Mouse (Mus musculus): ENCODE results near the gene Efcab5. TPM values are rescaled to one million over a fixed set of nuclear protein-coding genes. Genes with fewer than 3 reads are reported as not detected.

Efcab5 gene
- polyA plus RNA-seq, 1 experiment from 2014 or later, result 1.0 TPM

DNA sequence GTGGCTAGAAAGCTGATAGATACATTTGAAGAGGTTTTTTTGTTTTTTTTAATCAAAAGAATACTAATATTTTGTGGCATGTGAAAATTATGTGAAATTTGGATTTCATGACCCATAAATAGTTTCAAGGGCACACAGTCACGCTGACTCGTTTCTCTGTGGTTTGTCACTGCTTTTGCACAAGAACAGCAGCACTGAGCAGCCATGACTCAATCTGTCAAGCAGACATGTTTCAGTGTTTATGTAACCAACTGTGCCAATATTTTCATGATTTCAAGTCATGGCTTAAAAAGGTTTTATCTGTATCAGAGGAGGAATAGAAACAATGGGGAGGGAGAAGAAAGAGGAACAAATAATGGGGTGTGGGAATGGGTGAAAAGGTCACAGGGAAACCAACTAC, 3.8 kb downstream of the Efcab5 start:
- Histone ChIP-seq H3K9me3 (ENCODE audit: control insufficient read depth, low read length) (no peaks in the 10 kb centered on the region), H3K4me2 (ENCODE audit: low read depth, low read length, severe bottlenecking) (no peak overlapping the region), H3K36me3 (ENCODE audit: control insufficient read depth, insufficient read depth, low read length) (no peaks in the 10 kb centered on the region), H3K4me3 (ENCODE audit: low read depth, low read length) (no peak overlapping the region), H3K27ac (ENCODE audit: low read depth, low read length) (no peak overlapping the region), H3K4me1 (replicated peaks; ENCODE audit: control insufficient read depth, insufficient read depth, low read length) (no peaks in the 10 kb centered on the region), H3K9ac (ENCODE audit: low read length) (no peak overlapping the region), H3K27me3 (ENCODE audit: control insufficient read depth, insufficient read depth, low read length) (no peaks in the 10 kb centered on the region)
- WGBS, result 84% methylated on average over 2 of the region's 2 CpGs
- no peak for ATAC-seq (replicated peaks; ENCODE audit: low FRiP score)
- no peak for DNase-seq (ENCODE audit: low spot score)

DNA sequence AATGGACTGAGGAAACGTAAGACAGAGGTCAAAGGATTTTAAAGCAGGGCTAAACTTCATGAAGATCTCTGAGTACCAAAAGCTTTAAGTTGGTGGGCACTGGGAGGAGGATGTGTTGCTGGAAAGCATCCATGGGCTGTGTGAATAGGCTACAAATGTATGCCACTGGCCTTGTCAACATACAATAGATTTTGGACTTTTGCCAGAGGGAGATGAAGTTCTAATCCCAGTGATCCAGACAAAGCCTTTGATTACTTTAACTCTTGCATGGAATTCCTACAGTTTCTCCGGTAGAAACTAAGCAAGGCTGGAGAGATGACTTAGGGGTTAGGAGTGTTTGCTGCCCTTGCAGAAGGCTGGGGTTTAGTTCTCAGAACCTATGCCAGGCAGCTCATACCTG, 6.2 kb downstream of the Efcab5 start:
- ATAC-seq (replicated peaks; ENCODE audit: low FRiP score), result no peak
- Histone ChIP-seq H3K36me3 (ENCODE audit: control insufficient read depth, insufficient read depth, low read length) (no peaks in the 10 kb centered on the region), H3K4me2 (ENCODE audit: low read depth, low read length, severe bottlenecking) (no peak overlapping the region), H3K9me3 (ENCODE audit: control insufficient read depth, low read length) (no peaks in the 10 kb centered on the region), H3K4me3 (ENCODE audit: low read depth, low read length) (no peak overlapping the region), H3K27ac (ENCODE audit: low read depth, low read length) (no peak overlapping the region), H3K9ac (ENCODE audit: low read length) (no peak overlapping the region), H3K27me3 (ENCODE audit: control insufficient read depth, insufficient read depth, low read length) (no peaks in the 10 kb centered on the region), H3K4me1 (replicated peaks; ENCODE audit: control insufficient read depth, insufficient read depth, low read length) (no peaks in the 10 kb centered on the region)
- no peak for DNase-seq (ENCODE audit: low spot score)
- 38% methylated on average over 2 of the region's 2 CpGs for WGBS

DNA sequence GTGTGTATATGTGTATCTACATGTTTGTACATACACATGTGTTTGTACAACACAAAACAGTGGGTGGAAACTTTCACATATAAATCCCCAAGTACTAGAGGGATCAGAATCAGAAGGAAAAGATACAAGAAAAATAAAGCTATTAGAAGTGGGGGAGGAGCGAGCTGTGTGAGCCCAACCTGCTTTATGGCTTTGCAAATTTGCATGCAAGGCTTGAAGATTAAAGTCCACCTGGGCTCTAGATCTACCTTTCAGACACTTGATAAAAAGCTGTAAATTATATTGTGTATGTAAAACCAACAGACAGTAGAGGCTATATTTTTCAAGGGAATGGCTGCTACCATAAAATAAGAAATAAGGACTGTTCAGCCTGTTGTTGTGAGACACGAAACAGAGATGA, 6.7 kb downstream of the Efcab5 start:
- ATAC-seq (replicated peaks; ENCODE audit: low FRiP score) (no peak), DNase-seq (ENCODE audit: low spot score) (no peak)
- H3K9ac ChIP-seq (ENCODE audit: low read length), result no peak overlapping the region
- no peak overlapping the region for H3K4me3 ChIP-seq (ENCODE audit: low read depth, low read length)
- no peaks in the 10 kb centered on the region for H3K27me3 ChIP-seq (ENCODE audit: control insufficient read depth, insufficient read depth, low read length)
- H3K4me2 ChIP-seq (ENCODE audit: low read depth, low read length, severe bottlenecking), result no peak overlapping the region
- H3K9me3 ChIP-seq (ENCODE audit: control insufficient read depth, low read length), result no peaks in the 10 kb centered on the region
- 87% methylated on average over 2 of the region's 2 CpGs for WGBS
- no peaks in the 10 kb centered on the region for H3K36me3 ChIP-seq (ENCODE audit: control insufficient read depth, insufficient read depth, low read length)
- no peaks in the 10 kb centered on the region for H3K4me1 ChIP-seq (replicated peaks; ENCODE audit: control insufficient read depth, insufficient read depth, low read length)
- no peak overlapping the region for H3K27ac ChIP-seq (ENCODE audit: low read depth, low read length)

DNA sequence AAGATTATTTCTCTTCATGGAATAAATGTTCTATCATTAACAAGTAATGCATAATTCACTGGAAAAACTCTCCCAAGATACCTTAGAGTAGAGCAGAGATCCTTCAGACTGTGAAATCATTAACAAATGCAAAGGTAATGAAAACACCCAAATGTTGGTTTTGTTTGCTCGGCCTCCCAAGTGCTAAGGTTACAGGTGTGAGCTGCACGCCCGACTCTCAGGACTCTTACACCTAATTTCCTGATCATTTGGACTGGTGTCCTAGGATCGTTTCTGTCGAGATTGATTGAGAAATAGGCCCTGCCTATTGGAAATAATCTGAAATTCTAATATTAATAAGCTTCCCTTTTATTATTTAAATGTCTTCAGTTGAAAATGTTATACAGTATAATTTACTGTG, 7.2 kb downstream of the Efcab5 start:
- DNase-seq (ENCODE audit: low spot score) (no peak), ATAC-seq (replicated peaks; ENCODE audit: low FRiP score) (no peak)
- WGBS, result 85% methylated on average over 5 of the region's 5 CpGs

DNA sequence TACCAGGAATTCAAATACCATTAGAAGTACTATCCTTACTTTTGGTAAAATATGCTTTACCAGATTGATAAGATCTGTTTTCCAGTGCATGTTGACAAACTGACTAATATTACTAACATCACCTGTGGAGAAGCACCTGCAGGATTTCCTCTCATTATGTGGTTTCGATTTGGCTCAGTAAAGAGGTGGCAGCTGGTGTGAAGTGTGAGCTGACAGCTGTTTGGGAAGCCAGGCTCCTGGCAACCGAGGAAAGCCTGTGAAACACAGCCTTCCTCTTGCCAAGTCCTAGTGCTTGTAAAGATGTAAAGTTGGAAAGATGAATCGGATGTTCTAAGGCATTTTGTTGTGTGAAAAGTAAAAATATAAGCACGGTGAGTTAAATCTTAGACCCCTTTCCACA, 7.9 kb downstream of the Efcab5 start:
- 72% methylated on average over 4 of the region's 4 CpGs for WGBS

More for the DNA sequence above, 7.2 kb downstream of the Efcab5 start:
- no peaks in the 10 kb centered on the region for H3K9me3 ChIP-seq (ENCODE audit: control insufficient read depth, low read length)
- no peaks in the 10 kb centered on the region for H3K27me3 ChIP-seq (ENCODE audit: control insufficient read depth, insufficient read depth, low read length)
- H3K27ac ChIP-seq (ENCODE audit: low read depth, low read length), result no peak overlapping the region
- no peak overlapping the region for H3K9ac ChIP-seq (ENCODE audit: low read length)
- H3K4me3 ChIP-seq (ENCODE audit: low read depth, low read length), result no peak overlapping the region
- no peaks in the 10 kb centered on the region for H3K4me1 ChIP-seq (replicated peaks; ENCODE audit: control insufficient read depth, insufficient read depth, low read length)
- H3K36me3 ChIP-seq (ENCODE audit: control insufficient read depth, insufficient read depth, low read length), result no peaks in the 10 kb centered on the region
- no peak overlapping the region for H3K4me2 ChIP-seq (ENCODE audit: low read depth, low read length, severe bottlenecking)

DNA sequence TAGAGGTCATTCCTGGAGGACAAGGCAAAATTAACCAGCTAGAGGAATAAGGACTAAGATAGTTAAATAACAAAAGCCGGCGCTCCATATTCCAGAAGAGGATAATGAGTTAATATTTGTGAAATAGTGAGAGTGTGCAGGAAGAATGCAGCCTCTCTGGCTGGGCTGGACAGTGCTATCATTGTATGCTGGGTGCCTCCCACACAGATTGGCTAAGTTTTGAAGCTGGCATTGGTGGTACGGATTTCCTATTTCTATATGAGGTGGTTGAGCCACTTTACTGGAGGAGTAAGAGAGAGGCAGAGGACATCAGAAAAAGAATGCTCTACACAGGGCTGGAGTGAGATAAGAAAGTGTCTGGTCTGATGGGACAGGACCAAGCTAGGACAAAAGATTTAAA, 9.0 kb downstream of the Efcab5 start:
- ATAC-seq (replicated peaks; ENCODE audit: low FRiP score) (no peak), DNase-seq (ENCODE audit: low spot score) (no peak)
- H3K4me2 ChIP-seq (ENCODE audit: low read depth, low read length, severe bottlenecking), result no peak overlapping the region
- no peaks in the 10 kb centered on the region for H3K9me3 ChIP-seq (ENCODE audit: control insufficient read depth, low read length)
- no peaks in the 10 kb centered on the region for H3K4me1 ChIP-seq (replicated peaks; ENCODE audit: control insufficient read depth, insufficient read depth, low read length)
- no peak overlapping the region for H3K9ac ChIP-seq (ENCODE audit: low read length)
- no peak overlapping the region for H3K27ac ChIP-seq (ENCODE audit: low read depth, low read length)
- 89% methylated on average over 3 of the region's 3 CpGs for WGBS
- no peak overlapping the region for H3K4me3 ChIP-seq (ENCODE audit: low read depth, low read length)
- no peaks in the 10 kb centered on the region for H3K27me3 ChIP-seq (ENCODE audit: control insufficient read depth, insufficient read depth, low read length)
- H3K36me3 ChIP-seq (ENCODE audit: control insufficient read depth, insufficient read depth, low read length), result no peaks in the 10 kb centered on the region

More for the DNA sequence above, 7.9 kb downstream of the Efcab5 start:
- H3K9me3 ChIP-seq (ENCODE audit: control insufficient read depth, low read length), result no peaks in the 10 kb centered on the region
- H3K27me3 ChIP-seq (ENCODE audit: control insufficient read depth, insufficient read depth, low read length), result no peaks in the 10 kb centered on the region
- H3K9ac ChIP-seq (ENCODE audit: low read length), result no peak overlapping the region
- ATAC-seq (replicated peaks; ENCODE audit: low FRiP score) (no peak), DNase-seq (ENCODE audit: low spot score) (no peak)
- no peak overlapping the region for H3K27ac ChIP-seq (ENCODE audit: low read depth, low read length)
- no peaks in the 10 kb centered on the region for H3K36me3 ChIP-seq (ENCODE audit: control insufficient read depth, insufficient read depth, low read length)
- no peaks in the 10 kb centered on the region for H3K4me1 ChIP-seq (replicated peaks; ENCODE audit: control insufficient read depth, insufficient read depth, low read length)
- H3K4me3 ChIP-seq (ENCODE audit: low read depth, low read length), result no peak overlapping the region
- H3K4me2 ChIP-seq (ENCODE audit: low read depth, low read length, severe bottlenecking), result no peak overlapping the region

DNA sequence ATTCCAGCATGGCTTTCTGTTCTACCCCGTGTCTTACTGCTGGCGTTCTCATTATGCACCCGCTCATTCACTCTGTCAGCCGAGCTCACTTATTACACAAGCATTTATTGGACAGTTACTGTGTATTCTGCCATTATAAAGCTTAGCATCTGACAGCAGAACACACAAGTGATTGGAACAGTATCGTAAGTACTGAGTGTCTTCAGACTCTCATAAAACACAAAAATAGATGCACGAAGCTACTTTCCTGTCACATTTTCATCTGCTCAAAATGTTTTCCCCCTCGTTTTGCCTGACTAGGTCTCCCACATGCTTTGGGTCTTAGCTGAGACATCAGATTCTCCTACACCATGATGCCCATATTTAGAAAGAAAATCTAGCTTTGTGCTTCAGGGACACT, 14.2 kb downstream of the Efcab5 start:
- H3K27ac ChIP-seq (ENCODE audit: low read depth, low read length), result no peak overlapping the region
- no peak for ATAC-seq (replicated peaks; ENCODE audit: low FRiP score)
- H3K36me3 ChIP-seq (ENCODE audit: control insufficient read depth, insufficient read depth, low read length), result no peaks in the 10 kb centered on the region
- no peaks in the 10 kb centered on the region for H3K27me3 ChIP-seq (ENCODE audit: control insufficient read depth, insufficient read depth, low read length)
- H3K4me1 ChIP-seq (replicated peaks; ENCODE audit: control insufficient read depth, insufficient read depth, low read length), result no peaks in the 10 kb centered on the region
- no peak for DNase-seq (ENCODE audit: low spot score)
- H3K4me2 ChIP-seq (ENCODE audit: low read depth, low read length, severe bottlenecking), result no peak overlapping the region
- no peak overlapping the region for H3K4me3 ChIP-seq (ENCODE audit: low read depth, low read length)
- H3K9ac ChIP-seq (ENCODE audit: low read length), result no peak overlapping the region
- no peaks in the 10 kb centered on the region for H3K9me3 ChIP-seq (ENCODE audit: control insufficient read depth, low read length)
- 75% methylated on average over 7 of the region's 7 CpGs for WGBS

DNA sequence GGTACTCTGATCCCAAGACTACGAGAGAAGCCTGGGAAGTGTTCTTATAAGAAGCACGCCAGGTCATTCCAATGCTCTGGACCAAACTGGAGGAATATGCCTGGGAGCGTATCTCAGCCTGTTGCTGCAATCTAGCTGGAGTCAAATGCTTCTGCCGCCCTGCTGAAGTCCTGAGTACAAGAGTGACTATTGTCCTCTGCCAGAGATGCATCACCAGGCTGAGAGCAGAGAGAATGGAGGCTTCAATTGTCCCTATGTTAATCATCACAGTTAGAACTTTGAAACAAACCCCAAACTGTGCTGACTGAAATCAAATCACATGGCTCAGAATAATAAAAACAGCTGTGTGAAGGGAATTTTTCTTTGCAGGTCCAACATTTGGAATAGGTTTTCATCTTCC, 15.0 kb downstream of the Efcab5 start:
- WGBS, result 64% methylated on average over 4 of the region's 4 CpGs
- ATAC-seq (replicated peaks; ENCODE audit: low FRiP score), result no peak

DNA sequence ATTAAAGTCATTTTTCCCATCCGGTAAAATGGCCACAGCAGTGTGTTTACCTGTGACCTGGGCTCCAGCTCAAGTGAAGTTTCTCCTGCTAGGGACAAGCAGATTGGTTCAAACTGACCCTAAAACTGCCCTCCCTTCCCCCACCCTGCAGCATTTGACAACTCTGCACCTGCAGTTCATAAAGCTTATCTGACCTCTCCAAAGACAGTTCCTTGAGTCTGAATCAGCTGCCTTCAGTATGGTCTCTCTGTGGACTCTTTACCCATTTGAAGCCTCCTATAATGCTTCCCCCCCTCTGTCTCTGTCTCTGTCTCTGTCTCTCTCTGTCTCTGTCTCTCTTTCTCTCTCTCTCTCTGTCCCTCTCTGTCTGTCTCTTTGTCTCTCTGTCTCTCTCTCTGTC, 28.0 kb downstream of the Efcab5 start:
- DNase-seq (ENCODE audit: low spot score) (no peak), ATAC-seq (replicated peaks; ENCODE audit: low FRiP score) (no peak)
- no peaks in the 10 kb centered on the region for H3K36me3 ChIP-seq (ENCODE audit: control insufficient read depth, insufficient read depth, low read length)
- H3K27me3 ChIP-seq (ENCODE audit: control insufficient read depth, insufficient read depth, low read length), result no peaks in the 10 kb centered on the region
- no peaks in the 10 kb centered on the region for H3K9me3 ChIP-seq (ENCODE audit: control insufficient read depth, low read length)
- no peak overlapping the region for H3K4me2 ChIP-seq (ENCODE audit: low read depth, low read length, severe bottlenecking)
- no peak overlapping the region for H3K4me3 ChIP-seq (ENCODE audit: low read depth, low read length)
- H3K4me1 ChIP-seq (replicated peaks; ENCODE audit: control insufficient read depth, insufficient read depth, low read length), result no peaks in the 10 kb centered on the region
- H3K27ac ChIP-seq (ENCODE audit: low read depth, low read length), result no peak overlapping the region
- WGBS, result 88% methylated on average over 1 of the region's 1 CpGs
- no peak overlapping the region for H3K9ac ChIP-seq (ENCODE audit: low read length)

More for the DNA sequence above, 15.0 kb downstream of the Efcab5 start:
- no peaks in the 10 kb centered on the region for H3K36me3 ChIP-seq (ENCODE audit: control insufficient read depth, insufficient read depth, low read length)
- H3K9me3 ChIP-seq (ENCODE audit: control insufficient read depth, low read length), result no peaks in the 10 kb centered on the region
- H3K4me2 ChIP-seq (ENCODE audit: low read depth, low read length, severe bottlenecking), result no peak overlapping the region
- H3K27ac ChIP-seq (ENCODE audit: low read depth, low read length), result no peak overlapping the region
- no peak overlapping the region for H3K9ac ChIP-seq (ENCODE audit: low read length)
- no peak overlapping the region for H3K4me3 ChIP-seq (ENCODE audit: low read depth, low read length)
- H3K4me1 ChIP-seq (replicated peaks; ENCODE audit: control insufficient read depth, insufficient read depth, low read length), result no peaks in the 10 kb centered on the region
- DNase-seq (ENCODE audit: low spot score), result no peak
- H3K27me3 ChIP-seq (ENCODE audit: control insufficient read depth, insufficient read depth, low read length), result no peaks in the 10 kb centered on the region

Measured in forebrain, embryonic 11.5 days (tissue).